Mouse (Mus musculus) MEL (cell line): ENCODE measurements at regions not wholly inside any gene's neighbourhood (a gene's known extent, or its start where the extent isn't known, plus 50 kb on each side); places are given as distances from the start of the nearest gene placed in this dataset.
"Not testable (repeated sequence)": the region's sequence is repeated elsewhere in the genome, so short reads cannot be mapped to it uniquely, and the experiment has no call there.

Experiments
- CTCF ChIP-seq, 3 experiments: IDR thresholded peaks in 2 of 3; conservative IDR thresholded peaks in 1 of 3; 2 replicates each; pipeline ENCODE4 v1.5.1; 2011 to 2012; ENCODE audit warnings: low read length in 3 of 3, low read depth in 2 of 3, mild to moderate bottlenecking in 2 of 3, improper control_type of control experiment in 1 of 3, inconsistent platforms in 1 of 3, mixed read lengths in 1 of 3, moderate library complexity in 1 of 3; ENCODE audit not compliant: control insufficient read depth in 1 of 3, insufficient read depth in 1 of 3, poor library complexity in 1 of 3, severe bottlenecking in 1 of 3
- MXI1 ChIP-seq: IDR thresholded peaks from 2 replicates; pipeline ENCODE4 v1.6.1; 2011; ENCODE audit warnings: mild to moderate bottlenecking, low read depth, low read length, improper control_type of control experiment
- POLR2A ChIP-seq, 2 experiments: IDR thresholded peaks; 2 replicates each; pipeline ENCODE4 v1.6.1; 2011 to 2012; ENCODE audit warnings: low read length in 2 of 2, mild to moderate bottlenecking in 2 of 2, control low read depth in 1 of 2, improper control_type of control experiment in 1 of 2, low read depth in 1 of 2, moderate library complexity in 1 of 2; ENCODE audit not compliant: control insufficient read depth in 1 of 2, insufficient read depth in 1 of 2, poor library complexity in 1 of 2
- POLR2AphosphoS2 ChIP-seq: IDR thresholded peaks from 2 replicates; pipeline ENCODE4 v1.6.1; 2011; ENCODE audit warnings: low read length, improper control_type of control experiment
- UBTF ChIP-seq: IDR thresholded peaks from 2 replicates; pipeline ENCODE4 v1.6.1; 2012; ENCODE audit warnings: low read depth, mild to moderate bottlenecking, inconsistent platforms, low read length, improper control_type of control experiment, moderate library complexity, borderline replicate concordance; ENCODE audit not compliant: insufficient read depth
- ZKSCAN1 ChIP-seq: IDR thresholded peaks from 2 replicates; pipeline ENCODE4 v1.6.1; 2012; ENCODE audit warnings: low read depth, mild to moderate bottlenecking, inconsistent platforms, low read length, improper control_type of control experiment, moderate library complexity
- ZNF384 ChIP-seq: IDR thresholded peaks from 2 replicates; pipeline ENCODE4 v1.6.1; 2012; ENCODE audit warnings: low read depth, mild to moderate bottlenecking, inconsistent platforms, low read length, improper control_type of control experiment

DNA sequence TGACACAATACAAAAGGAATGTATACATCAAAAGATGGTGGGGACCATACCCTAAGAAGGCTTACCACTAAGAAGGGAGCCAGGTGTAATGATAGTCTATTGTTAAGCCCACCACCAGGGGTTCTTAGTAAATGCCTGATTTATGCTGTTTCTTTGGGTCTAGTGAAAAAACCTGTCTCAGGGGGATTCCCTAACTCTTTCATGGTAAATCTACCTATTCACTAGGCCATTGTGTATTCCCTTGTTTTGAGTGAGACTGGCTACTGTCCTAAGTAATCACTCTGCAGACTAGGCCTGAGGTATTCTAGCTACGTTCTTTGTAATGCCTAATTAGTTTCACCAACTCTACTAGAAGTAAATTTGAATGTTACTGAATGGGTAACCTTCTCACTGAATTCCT is 161.3 kb downstream of the Lyplal1 start:
- TF ChIP-seq CTCF (IDR thresholded peaks at IDR 0.05 in 2 of 3, conservative IDR thresholded peaks at IDR 0.05 in 1 of 3; ENCODE audit: control insufficient read depth in 1 of 3, insufficient read depth in 1 of 3, low read depth in 2 of 3, low read length in 3 of 3, poor library complexity in 1 of 3, severe bottlenecking in 1 of 3); UBTF; ZNF384; MXI1; POLR2A (IDR thresholded peaks at IDR 0.05; ENCODE audit: control insufficient read depth in 1 of 2, insufficient read depth in 1 of 2, low read depth in 1 of 2, low read length in 2 of 2, poor library complexity in 1 of 2); ZKSCAN1; POLR2AphosphoS2: not testable (repeated sequence)
